Mouse (Mus musculus) forebrain, postnatal 0 days (tissue): Measurements from ENCODE around the gene Rab17. TPM values are rescaled to one million over a fixed set of nuclear protein-coding genes. Genes with fewer than 3 reads are reported as not detected.
A peak's percentile ranks its signal among the peaks of the same experiment; 100 is the strongest.

Experiments used
- ATAC-seq: fragments of 200-750 bp; cut with Nextera tagmentation; 2 replicates; pipeline ENCODE4 v1.8.0; 2017; ENCODE audit warnings: mild to moderate bottlenecking, moderate library complexity
- DNase-seq: peaks from one replicate; pipeline ENCODE4 v3.0.0-alpha.2; 2015
- H3K27ac ChIP-seq: fragments of 300-500 bp; sonication (generic); 2 replicates; pipeline ENCODE4 v1.5.1; 2014; ENCODE audit warnings: low read depth, mild to moderate bottlenecking, antibody characterized with exemption, low read length, moderate library complexity, mixed read lengths
- H3K27me3 ChIP-seq: fragments of 300-500 bp; sonication (generic); 2 replicates; pipeline ENCODE4 v1.6.1; 2014; ENCODE audit warnings: mild to moderate bottlenecking, low read length, mixed read lengths; ENCODE audit not compliant: insufficient read depth
- H3K36me3 ChIP-seq: fragments of 300-500 bp; sonication (generic); 2 replicates; pipeline ENCODE4 v1.6.1; 2014; ENCODE audit warnings: mild to moderate bottlenecking, moderate library complexity; ENCODE audit not compliant: insufficient read depth
- H3K4me1 ChIP-seq: fragments of 300-500 bp; sonication (generic); 2 replicates; pipeline ENCODE4 v1.6.1; 2014; ENCODE audit warnings: antibody characterized with exemption; ENCODE audit not compliant: insufficient read depth
- H3K4me2 ChIP-seq: fragments of 300-500 bp; sonication (generic); 2 replicates; pipeline ENCODE4 v1.6.1; 2014; ENCODE audit warnings: low read depth, mild to moderate bottlenecking, moderate library complexity
- H3K4me3 ChIP-seq: fragments of 300-500 bp; sonication (generic); 2 replicates; pipeline ENCODE4 v1.5.1; 2014; ENCODE audit warnings: low read depth, low read length, mixed read lengths
- H3K9ac ChIP-seq: fragments of 300-500 bp; sonication (generic); 2 replicates; pipeline ENCODE4 v1.6.1; 2014; ENCODE audit warnings: mild to moderate bottlenecking
- H3K9me3 ChIP-seq: fragments of 300-500 bp; sonication (generic); 2 replicates; pipeline ENCODE4 v1.6.1; 2016; ENCODE audit warnings: low read length
- CTCF ChIP-seq: sonication (generic); IDR thresholded peaks from 2 replicates; pipeline ENCODE4 v1.5.1; 2016; ENCODE audit warnings: antibody characterized with exemption, control low read depth, low read depth
- WGBS: fragments of 180-500 bp; shearing (Covaris S2); extraction: QIAGEN DNeasy Blood & Tissue Kit; methylation state at CpG from one replicate; pipeline ENCODE4 v1.1.7; 2014; 5-methylcytosine and 5-hydroxymethylcytosine counted together
- polyA plus RNA-seq: library from polyadenylated mRNA; unstranded; fragments of >200 nt; fragmentation: Nextera tagmentation; extraction: Ambion mirVana; gene quantifications from 2 replicates; pipeline ENCODE4 v1.2.1, GENCODE M21; 2015
- total RNA-seq: library from RNA; depleted of rRNA; stranded (reverse); fragments of >200 nt; gene quantifications from 2 replicates; pipeline ENCODE4 v1.2.3, GENCODE M21; 2014

The Rab17 gene
- total and polyA plus RNA-seq, 2 experiments from 2014 or later: 0.62 TPM; not detected in 1

- no peak overlapping the region for H3K4me3 ChIP-seq
- H3K9ac ChIP-seq: no peak overlapping the region
- H3K4me2 ChIP-seq: no peak overlapping the region
- TF ChIP-seq CTCF: no peak
- H3K27ac ChIP-seq: no peak overlapping the region
- WGBS: 80% methylated on average over 4 of the region's 4 CpGs
- H3K36me3 ChIP-seq: no peaks in the 10 kb centered on the region
- ATAC-seq (no peak), DNase-seq (no peak)
- no peaks in the 10 kb centered on the region for H3K9me3 ChIP-seq
- H3K4me1 ChIP-seq: peaks cover 16% of the 10 kb centered on the region; the same call in 1 of the 2 replicates
- no peaks in the 10 kb centered on the region for H3K27me3 ChIP-seq
Measured at GRCm38 (mm10) chr1:90997136-90997535, 27.7 kb upstream of the Rab17 start.

- Histone ChIP-seq H3K27ac (no peak overlapping the region), H3K27me3 (no peaks in the 10 kb centered on the region), H3K4me2 (no peak overlapping the region), H3K36me3 (no peaks in the 10 kb centered on the region), H3K4me1 (peaks cover 16% of the 10 kb centered on the region; the same call in 1 of the 2 replicates), H3K9me3 (no peaks in the 10 kb centered on the region), H3K4me3 (no peak overlapping the region), H3K9ac (no peak overlapping the region)
- DNase-seq: no peak
- no peak for TF ChIP-seq CTCF
- 97% methylated on average over 1 of the region's 1 CpGs for WGBS
- ATAC-seq: no peak
Measured at GRCm38 (mm10) chr1:90995916-90996315, 26.5 kb upstream of the Rab17 start.

- no peaks in the 10 kb centered on the region for H3K36me3 ChIP-seq
- no peaks in the 10 kb centered on the region for H3K4me1 ChIP-seq
- no peak overlapping the region for H3K4me2 ChIP-seq
- no peak overlapping the region for H3K9ac ChIP-seq
- 52% methylated on average over 3 of the region's 3 CpGs for WGBS
- H3K27me3 ChIP-seq: no peaks in the 10 kb centered on the region
- no peak for TF ChIP-seq CTCF
- no peaks in the 10 kb centered on the region for H3K9me3 ChIP-seq
- H3K27ac ChIP-seq: no peak overlapping the region
- DNase-seq (peak; percentile 23), ATAC-seq (peak; percentile 6; the same call in 1 of the 2 replicates)
- no peak overlapping the region for H3K4me3 ChIP-seq
Measured at GRCm38 (mm10) chr1:90981346-90981745, 11.9 kb upstream of the Rab17 start.

GRCm38 (mm10) chr1:90980638-90981330, 11.3 kb upstream of the Rab17 start:
- no peak for TF ChIP-seq CTCF
- WGBS: 73% methylated on average over 10 of the region's 10 CpGs
- H3K4me2 ChIP-seq: no peak overlapping the region
- no peak overlapping the region for H3K27ac ChIP-seq
- DNase-seq (peak; percentile 26), ATAC-seq (peak; percentile 66)
- H3K4me3 ChIP-seq: no peak overlapping the region
- no peaks in the 10 kb centered on the region for H3K27me3 ChIP-seq
- H3K36me3 ChIP-seq: no peaks in the 10 kb centered on the region
- no peaks in the 10 kb centered on the region for H3K9me3 ChIP-seq
- H3K9ac ChIP-seq: no peak overlapping the region
- 0 out of 2 replicates have a peak, but pooled peaks cover 2% of the 10 kb centered on the region for H3K4me1 ChIP-seq

GRCm38 (mm10) chr1:90975960-90976359, 6.5 kb upstream of the Rab17 start:
- ATAC-seq: no peak
- no peak for TF ChIP-seq CTCF
- Histone ChIP-seq H3K27me3 (0 out of 2 replicates have a peak, but pooled peaks cover 5% of the 10 kb centered on the region), H3K27ac (no peak overlapping the region), H3K9ac (no peak overlapping the region), H3K4me2 (no peak overlapping the region), H3K4me3 (no peak overlapping the region), H3K4me1 (peaks cover 14% of the 10 kb centered on the region; the same call in 1 of the 2 replicates), H3K36me3 (no peaks in the 10 kb centered on the region), H3K9me3 (no peaks in the 10 kb centered on the region)
- no peak for DNase-seq
- 70% methylated on average over 4 of the region's 4 CpGs for WGBS

- Histone ChIP-seq H3K4me1 (peaks cover 14% of the 10 kb centered on the region; the same call in 1 of the 2 replicates), H3K4me3 (no peak overlapping the region), H3K9me3 (no peaks in the 10 kb centered on the region), H3K9ac (no peak overlapping the region; the same call in 1 of the 2 replicates), H3K4me2 (peak overlapping the region; percentile 28; the same call in 1 of the 2 replicates), H3K27ac (no peak overlapping the region), H3K27me3 (0 out of 2 replicates have a peak, but pooled peaks cover 5% of the 10 kb centered on the region), H3K36me3 (no peaks in the 10 kb centered on the region)
- DNase-seq (peak; percentile 45), ATAC-seq (peak; percentile 80)
- WGBS: 6% methylated on average over 12 of the region's 12 CpGs
- TF ChIP-seq CTCF: no peak
Measured at GRCm38 (mm10) chr1:90974906-90975649, 5.6 kb upstream of the Rab17 start.

- H3K27ac ChIP-seq: no peak overlapping the region
- ATAC-seq: peak; percentile 45
- DNase-seq: no peak
- H3K4me2 ChIP-seq: no peak overlapping the region
- no peak for TF ChIP-seq CTCF
- no peak overlapping the region for H3K4me3 ChIP-seq
- H3K27me3 ChIP-seq: 0 out of 2 replicates have a peak, but pooled peaks cover 5% of the 10 kb centered on the region
- H3K9me3 ChIP-seq: no peaks in the 10 kb centered on the region
- no peaks in the 10 kb centered on the region for H3K36me3 ChIP-seq
- peaks cover 14% of the 10 kb centered on the region; the same call in 1 of the 2 replicates for H3K4me1 ChIP-seq
- 87% methylated on average over 2 of the region's 2 CpGs for WGBS
- no peak overlapping the region for H3K9ac ChIP-seq
Measured at GRCm38 (mm10) chr1:90973574-90973911, 4.1 kb upstream of the Rab17 start.
